In the genomic region with DNA sequence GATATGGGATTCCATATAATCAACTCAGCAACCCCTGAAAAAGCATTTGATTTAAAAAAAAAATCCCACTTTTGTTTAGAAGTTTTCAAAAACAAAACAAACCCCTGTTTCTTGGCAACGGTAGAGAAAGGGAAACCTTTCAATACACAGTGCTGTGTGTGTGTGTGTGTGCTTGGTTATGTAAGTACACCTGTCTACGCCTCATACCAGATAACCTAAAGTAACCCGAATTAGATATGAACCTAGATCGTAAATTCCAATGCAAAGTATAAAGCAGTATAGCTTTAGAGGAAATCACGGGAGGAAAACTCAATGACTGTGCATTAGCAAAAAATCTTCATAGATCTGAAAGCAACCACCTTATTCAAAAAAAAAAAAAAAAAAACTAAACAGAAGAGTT, we compare ENCODE assay signal across 22 mouse cellular contexts. TPM values are rescaled to one million over a fixed set of nuclear protein-coding genes. Genes with fewer than 3 reads are reported as not detected.
DNase-seq lines count a peak whose midpoint lies in the region; ATAC-seq and TF ChIP-seq lines count a peak whose summit lies in the region.
"Had no signal": no experiment of that assay in that cellular context is flagged by ENCODE, and none has a peak within 500 bp of the region (broad histone marks: within the 10 kb centered on the region; RNA-seq: fewer than 3 reads in every experiment).

No protein-coding gene starts in this region.

- ATAC-seq in intestine, embryonic 16.5 days = peak; percentile 51; the same call in 1 of the 2 replicates
- ATAC-seq in intestine, embryonic 15.5 days = no peak
- no peak for ATAC-seq in liver, postnatal 0 days
- ATAC-seq in intestine, postnatal 0 days = peak; percentile 50
- ATAC-seq: activated CD4-positive, CD25-positive, alpha-beta regulatory T cell, adult 4 months; CD4-positive, CD25-positive, alpha-beta regulatory T cell, adult 4 months; Patski had no signal

- no peak for TF ChIP-seq EP300 in liver, postnatal 0 days (IDR thresholded peaks at IDR 0.05; ENCODE audit: low read depth)

- H3K4me3 ChIP-seq in intestine, embryonic 16.5 days (ENCODE audit: low read length) = no peak overlapping the region
- H3K4me3 ChIP-seq in intestine, embryonic 15.5 days (replicated peaks) = no peak overlapping the region
- H3K4me3 ChIP-seq in liver, postnatal 0 days (ENCODE audit: low read depth, low read length) = no peak overlapping the region
- H3K4me3 ChIP-seq in intestine, postnatal 0 days (ENCODE audit: low read depth, low read length) = no peak overlapping the region
- H3K4me3 ChIP-seq in small intestine, adult 2 months (ENCODE audit: low read depth, low read length) = no peak overlapping the region

- H3K4me1 ChIP-seq in intestine, embryonic 16.5 days (ENCODE audit: control insufficient read depth, insufficient read depth, low read length) = peaks cover 4% of the 10 kb centered on the region; the same call in 1 of the 2 replicates
- no peaks in the 10 kb centered on the region for H3K4me1 ChIP-seq in intestine, embryonic 15.5 days (replicated peaks)
- no peaks in the 10 kb centered on the region; the same call in none of the 2 replicates for H3K4me1 ChIP-seq in liver, postnatal 0 days (ENCODE audit: insufficient read depth)
- peaks cover 6% of the 10 kb centered on the region; the same call in 1 of the 2 replicates for H3K4me1 ChIP-seq in intestine, postnatal 0 days (replicated peaks; ENCODE audit: control insufficient read depth, insufficient read depth, low read length)
- peaks cover 34% of the 10 kb centered on the region; the same call in 1 of the 2 replicates for H3K4me1 ChIP-seq in small intestine, adult 2 months (ENCODE audit: control insufficient read depth, insufficient read depth, insufficient read length, low read length)

- no peaks in the 10 kb centered on the region for H3K27me3 ChIP-seq in intestine, embryonic 16.5 days (replicated peaks; ENCODE audit: control insufficient read depth, insufficient read depth, low read length)
- no peaks in the 10 kb centered on the region for H3K27me3 ChIP-seq in intestine, embryonic 15.5 days (replicated peaks)
- H3K27me3 ChIP-seq in liver, postnatal 0 days (ENCODE audit: insufficient read depth, low read length) = no peaks in the 10 kb centered on the region
- no peaks in the 10 kb centered on the region for H3K27me3 ChIP-seq in intestine, postnatal 0 days (replicated peaks; ENCODE audit: control insufficient read depth, insufficient read depth, low read length)
- H3K27me3 ChIP-seq in small intestine, adult 2 months (ENCODE audit: control insufficient read depth, insufficient read depth, low read length) = no peaks in the 10 kb centered on the region
- H3K27me3 ChIP-seq: Patski had no signal

- no peak for DNase-seq in liver, postnatal 0 days
- DNase-seq in liver = no peak
- no peak for DNase-seq in thymus, adult 18-20 months
- DNase-seq in ovary, postnatal 10 days (ENCODE audit: low spot score) = no peak
- DNase-seq: adrenal gland, adult 2 months; adrenal gland, adult 8-10 months; adrenal gland, postnatal 10 days; adrenal gland, postnatal 14 days; adrenal gland, postnatal 25 days; adrenal gland, postnatal 36 days; B cell, adult 2 months; cerebellum, adult 11 months; cerebellum, adult 11-12 months had no signal

- H3K9ac ChIP-seq in intestine, embryonic 16.5 days (ENCODE audit: low read depth, low read length) = no peak overlapping the region
- no peak overlapping the region for H3K9ac ChIP-seq in intestine, embryonic 15.5 days
- no peak overlapping the region for H3K9ac ChIP-seq in liver, postnatal 0 days (replicated peaks)
- H3K9ac ChIP-seq in intestine, postnatal 0 days (ENCODE audit: low read depth, low read length) = no peak overlapping the region

- H3K36me3 ChIP-seq in intestine, embryonic 16.5 days (ENCODE audit: control insufficient read depth, insufficient read depth, low read length) = no peaks in the 10 kb centered on the region
- no peaks in the 10 kb centered on the region for H3K36me3 ChIP-seq in intestine, embryonic 15.5 days
- H3K36me3 ChIP-seq in liver, postnatal 0 days (replicated peaks; ENCODE audit: insufficient read depth, low read length) = no peaks in the 10 kb centered on the region
- H3K36me3 ChIP-seq in intestine, postnatal 0 days (ENCODE audit: control insufficient read depth, insufficient read depth) = no peaks in the 10 kb centered on the region
- no peaks in the 10 kb centered on the region for H3K36me3 ChIP-seq in small intestine, adult 2 months (ENCODE audit: control insufficient read depth, insufficient read depth, low read length)
- H3K36me3 ChIP-seq: G1E had no signal

- no peaks in the 10 kb centered on the region for H3K9me3 ChIP-seq in intestine, embryonic 16.5 days (ENCODE audit: control insufficient read depth, low read length)
- H3K9me3 ChIP-seq in intestine, embryonic 15.5 days = no peaks in the 10 kb centered on the region
- no peaks in the 10 kb centered on the region for H3K9me3 ChIP-seq in liver, postnatal 0 days (ENCODE audit: low read length)
- no peaks in the 10 kb centered on the region for H3K9me3 ChIP-seq in intestine, postnatal 0 days (ENCODE audit: control insufficient read depth)
- H3K9me3 ChIP-seq: G1E had no signal

- no peak overlapping the region for H3K27ac ChIP-seq in intestine, embryonic 16.5 days (ENCODE audit: low read length)
- H3K27ac ChIP-seq in intestine, embryonic 15.5 days = no peak overlapping the region
- H3K27ac ChIP-seq in liver, postnatal 0 days (ENCODE audit: low read depth) = 0 out of 2 replicates have a peak overlapping the region, but pooled peaks have one; percentile 30
- H3K27ac ChIP-seq in intestine, postnatal 0 days (ENCODE audit: low read depth, low read length) = no peak overlapping the region
- 0 out of 2 replicates have a peak overlapping the region, but pooled peaks have one; percentile 34 for H3K27ac ChIP-seq in small intestine, adult 2 months (ENCODE audit: insufficient read depth, low read depth, low read length)

- WGBS in intestine, embryonic 16.5 days = 69% methylated on average over 5 of the region's 5 CpGs
- WGBS in intestine, embryonic 15.5 days = 61% methylated on average over 5 of the region's 5 CpGs
- WGBS in liver, postnatal 0 days (ENCODE audit: insufficient replicate concordance) = 75% methylated on average over 5 of the region's 5 CpGs
- 45% methylated on average over 5 of the region's 5 CpGs for WGBS in intestine, postnatal 0 days
- WGBS in small intestine, adult 2 months = 25% methylated on average over 5 of the region's 5 CpGs

- TF ChIP-seq POLR2A in small intestine, adult 2 months (IDR thresholded peaks at IDR 0.05; ENCODE audit: low read depth, low read length) = no peak

- H3K4me2 ChIP-seq in intestine, embryonic 16.5 days (ENCODE audit: low read depth, low read length) = no peak overlapping the region
- no peak overlapping the region for H3K4me2 ChIP-seq in intestine, embryonic 15.5 days (replicated peaks)
- no peak overlapping the region for H3K4me2 ChIP-seq in liver, postnatal 0 days (ENCODE audit: low read depth, low read length)
- no peak overlapping the region for H3K4me2 ChIP-seq in intestine, postnatal 0 days (replicated peaks; ENCODE audit: low read depth)

- TF ChIP-seq CTCF in liver, postnatal 0 days (IDR thresholded peaks at IDR 0.05; ENCODE audit: low read depth) = no peak
- TF ChIP-seq CTCF in intestine, postnatal 0 days (IDR thresholded peaks at IDR 0.05; ENCODE audit: low read depth) = no peak
- TF ChIP-seq CTCF in small intestine, adult 2 months (IDR thresholded peaks at IDR 0.05; ENCODE audit: extremely low read depth, insufficient read length, insufficient replicate concordance, low read depth, low read length) = no peak

RNA-seq across cellular contexts. Expression of gene Ppara, which starts 31.9 kb away (rescaled TPM):
- polyA plus RNA-seq in intestine, embryonic 16.5 days (2015; fragmentation: Nextera tagmentation; extraction: Ambion mirVana) = 31.0 and 37.6 TPM in 2 replicates
- polyA plus RNA-seq in intestine, embryonic 15.5 days (2015; fragmentation: Nextera tagmentation; extraction: Ambion mirVana) = 18.2 and 19.5 TPM in 2 replicates
- 169 and 185 TPM in 2 replicates for polyA plus RNA-seq in liver, postnatal 0 days (2015; fragmentation: Nextera tagmentation; extraction: Ambion mirVana)
- polyA plus RNA-seq in intestine, postnatal 0 days (2015; fragmentation: Nextera tagmentation; extraction: Ambion mirVana) = 14.3 and 21.0 TPM in 2 replicates
- 3.7 and 7.2 TPM in 2 replicates for polyA plus RNA-seq in small intestine, adult 2 months (2012; rRNA removed)
- polyA plus RNA-seq: G1E had no signal

RNA-seq across cellular contexts. Expression of gene Cdpf1, which starts 44.8 kb away (rescaled TPM):
- 58.2 and 62.2 TPM in 2 replicates for polyA plus RNA-seq in intestine, embryonic 16.5 days (2015; fragmentation: Nextera tagmentation; extraction: Ambion mirVana)
- 48.8 and 59.4 TPM in 2 replicates for polyA plus RNA-seq in intestine, embryonic 15.5 days (2015; fragmentation: Nextera tagmentation; extraction: Ambion mirVana)
- 12.9 and 14.1 TPM in 2 replicates for polyA plus RNA-seq in liver, postnatal 0 days (2015; fragmentation: Nextera tagmentation; extraction: Ambion mirVana)
- 48.6 and 49.9 TPM in 2 replicates for polyA plus RNA-seq in intestine, postnatal 0 days (2015; fragmentation: Nextera tagmentation; extraction: Ambion mirVana)
- polyA plus RNA-seq in small intestine, adult 2 months (2012; rRNA removed) = 21.4 and 27.4 TPM in 2 replicates

RNA-seq across cellular contexts. Expression of gene Pkdrej, which starts 54.9 kb away (rescaled TPM):
- polyA plus RNA-seq in intestine, embryonic 16.5 days (2015; fragmentation: Nextera tagmentation; extraction: Ambion mirVana) = 0.17 and 0.18 TPM in 2 replicates
- 0.20 and 0.24 TPM in 2 replicates for polyA plus RNA-seq in intestine, embryonic 15.5 days (2015; fragmentation: Nextera tagmentation; extraction: Ambion mirVana)
- polyA plus RNA-seq in liver, postnatal 0 days (2015; fragmentation: Nextera tagmentation; extraction: Ambion mirVana) = 0.02 TPM in 1 of 2 replicates, not detected in the other
- 0.07 and 0.12 TPM in 2 replicates for polyA plus RNA-seq in intestine, postnatal 0 days (2015; fragmentation: Nextera tagmentation; extraction: Ambion mirVana)
- polyA plus RNA-seq in small intestine, adult 2 months (2012; rRNA removed) = 0.05 and 0.09 TPM in 2 replicates
- polyA plus RNA-seq: activated CD4-positive, CD25-positive, alpha-beta regulatory T cell, adult 4 months; C2C12; CD4-positive, CD25-positive, alpha-beta regulatory T cell, adult 4 months; G1E had no signal

Comparison
In these comparisons a context has a peak if more than half of its experiments do, and no peak if none do; other contexts are left out.
1. ATAC-seq: peak in intestine, embryonic 16.5 days (single experiment) and intestine, postnatal 0 days (single experiment); none in intestine, embryonic 15.5 days (single experiment) and liver, postnatal 0 days (single experiment).
2. H3K27ac ChIP-seq: peak in liver, postnatal 0 days (single experiment) and small intestine, adult 2 months (single experiment); none in intestine, embryonic 16.5 days (single experiment), intestine, embryonic 15.5 days (single experiment) and intestine, postnatal 0 days (single experiment).